Comparison of ENCODE assay signal across 16 mouse cellular contexts in genomic region chr9:115526322-115526721, GRCm38 (mm10).
DNase-seq lines count a peak whose midpoint lies in the region; ATAC-seq lines count a peak whose summit lies in the region.
"Had no signal": no experiment of that assay in that cellular context is flagged by ENCODE, and none has a peak within 500 bp of the region (broad histone marks: within the 10 kb centered on the region; RNA-seq: fewer than 3 reads in every experiment).

No protein-coding gene starts in this region.

- DNase-seq in thymus, adult 18-20 months, result peak; percentile 13 to 57
- peak; percentile 45 to 54 for DNase-seq in thymus, postnatal 36 days
- DNase-seq in embryo, embryonic 11 days, result no peak
- DNase-seq in frontal cortex, postnatal 14 days (ENCODE audit: low spot score in 2 of 2), result no peak
- DNase-seq: adrenal gland, postnatal 36 days; B cell, adult 2 months; cerebellum, adult 9-10 months; gastrocnemius, adult 2 months; heart, postnatal 10 days; kidney, adult 2 months; left cerebral cortex, postnatal 4 days; lung, postnatal 4 days; right cerebral cortex, postnatal 25 days had no signal

- ATAC-seq in CD4-positive, CD25-positive, alpha-beta regulatory T cell, adult 4 months, result peak; percentile 82
- ATAC-seq in common myeloid progenitor, adult 5-6 weeks (replicated peaks; ENCODE audit: low read depth, poor library complexity, severe bottlenecking), result 0 out of 2 replicates have a peak, but pooled peaks have one; percentile 15
- no peak for ATAC-seq in granulocyte monocyte progenitor cell, adult 5-6 weeks (replicated peaks; ENCODE audit: poor library complexity, severe bottlenecking)

Comparison
In these comparisons a context has a peak if more than half of its experiments do, and no peak if none do; other contexts are left out.
1. DNase-seq: peak in thymus, adult 18-20 months (2 of 2) and thymus, postnatal 36 days (2 of 2); none in embryo, embryonic 11 days (single experiment) and frontal cortex, postnatal 14 days (0 of 2).